Mouse (Mus musculus) G1E (cell line): ENCODE data around the gene Rdh16f1. TPM values are rescaled to one million over a fixed set of nuclear protein-coding genes. Genes with fewer than 3 reads are reported as not detected.
A peak's percentile ranks its signal among the peaks of the same experiment; 100 is the strongest.

Source experiments
- ATAC-seq: 2 replicates; pipeline ENCODE4 v1.8.0; 2016; ENCODE audit warnings: mild to moderate bottlenecking; ENCODE audit not compliant: insufficient number of reproducible peaks, poor library complexity, low FRiP score, severe bottlenecking; ENCODE audit errors: extremely low read depth
- DNase-seq: peaks from one replicate; pipeline ENCODE4 v3.0.0; 2012; ENCODE audit warnings: low spot score
- H3K27me3 ChIP-seq: 2 replicates; pipeline ENCODE4 v1.6.1; 2012; ENCODE audit warnings: mild to moderate bottlenecking, low read length, inconsistent platforms; ENCODE audit not compliant: insufficient read depth
- H3K36me3 ChIP-seq: replicated peaks from 2 replicates; pipeline ENCODE3; 2012; ENCODE audit warnings: mild to moderate bottlenecking, inconsistent platforms
- H3K4me1 ChIP-seq: 2 replicates; pipeline ENCODE4 v1.6.1; 2012; ENCODE audit warnings: low read depth, low read length, inconsistent platforms, mixed read lengths; ENCODE audit not compliant: insufficient read depth
- H3K4me3 ChIP-seq: 2 replicates; pipeline ENCODE4 v1.5.1; 2012; ENCODE audit warnings: low read depth, mild to moderate bottlenecking, inconsistent platforms, low read length, moderate library complexity, mixed read lengths
- H3K9me3 ChIP-seq: replicated peaks from 2 replicates; pipeline ENCODE4 v1.6.1; 2012; ENCODE audit warnings: inconsistent platforms
- CTCF ChIP-seq: IDR thresholded peaks from 2 replicates; pipeline ENCODE4 v1.5.1; 2012; ENCODE audit warnings: low read depth, low read length, inconsistent platforms, mixed read lengths
- GATA1 ChIP-seq: IDR thresholded peaks from 2 replicates; pipeline ENCODE4 v1.6.1; 2012; ENCODE audit warnings: borderline replicate concordance, low read length, inconsistent platforms, mixed read lengths
- GATA2 ChIP-seq: IDR thresholded peaks from 2 replicates; pipeline ENCODE4 v1.6.1; 2012; ENCODE audit warnings: low read depth, low read length, inconsistent platforms, borderline replicate concordance
- POLR2AphosphoS5 ChIP-seq: IDR thresholded peaks from 2 replicates; pipeline ENCODE4 v1.6.1; 2012; ENCODE audit warnings: low read depth, low read length, inconsistent platforms; ENCODE audit not compliant: insufficient replicate concordance
- TAL1 ChIP-seq: conservative IDR thresholded peaks from 2 replicates; pipeline ENCODE4 v1.6.1; 2012; ENCODE audit warnings: low read depth, low read length, inconsistent platforms, mixed read lengths
- polyA plus RNA-seq: library from polyadenylated mRNA; stranded (reverse); fragments of >175 nt; gene quantifications from 2 replicates; pipeline ENCODE4 v1.2.3, GENCODE M21; 2012
- total RNA-seq, 2 experiments: library from RNA; stranded (forward) in 1 of 2; stranded (reverse) in 1 of 2; fragments of 200-1000 nt in 1 of 2; fragments of >200 nt in 1 of 2; fragmentation: Nextera tagmentation in 1 of 2; gene quantifications; 2 replicates each; pipeline ENCODE4 v1.2.3; 2014 to 2017

Rdh16f1 gene
- total and polyA plus RNA-seq, 3 experiments = not detected

GRCm38 (mm10) chr10:127728437-127728836 is 31.1 kb upstream of the Rdh16f1 start:
- ATAC-seq = no peak
- H3K27me3 ChIP-seq = peaks cover 47% of the 10 kb centered on the region
- DNase-seq = no peak
- no peaks in the 10 kb centered on the region for H3K9me3 ChIP-seq
- TF ChIP-seq GATA1 = no peak
- no peak for TF ChIP-seq TAL1
- TF ChIP-seq GATA2 = no peak
- TF ChIP-seq CTCF = no peak
- TF ChIP-seq POLR2AphosphoS5 = no peak
- no peaks in the 10 kb centered on the region for H3K36me3 ChIP-seq
- H3K4me3 ChIP-seq = peak overlapping the region; percentile 31; the same call in 1 of the 2 replicates
- H3K4me1 ChIP-seq = peaks cover 68% of the 10 kb centered on the region

GRCm38 (mm10) chr10:127730285-127730932 is 29.2 kb upstream of the Rdh16f1 start:
- TF ChIP-seq TAL1 = peak; percentile 61
- no peak for TF ChIP-seq GATA1
- TF ChIP-seq CTCF = no peak
- TF ChIP-seq GATA2 = no peak
- TF ChIP-seq POLR2AphosphoS5 = no peak
- Histone ChIP-seq H3K4me1 (peaks cover 81% of the 10 kb centered on the region), H3K27me3 (peaks cover 31% of the 10 kb centered on the region), H3K36me3 (no peaks in the 10 kb centered on the region), H3K9me3 (peaks cover 5% of the 10 kb centered on the region), H3K4me3 (peak overlapping the region; percentile 44; the same call in 1 of the 2 replicates)
- DNase-seq (peak; percentile 53), ATAC-seq (peak; percentile 62)

GRCm38 (mm10) chr10:127730933-127731310 is 28.7 kb upstream of the Rdh16f1 start:
- DNase-seq (no peak), ATAC-seq (no peak)
- TF ChIP-seq GATA1 = no peak
- no peak for TF ChIP-seq TAL1
- TF ChIP-seq CTCF = no peak
- no peak for TF ChIP-seq GATA2
- TF ChIP-seq POLR2AphosphoS5 = no peak
- Histone ChIP-seq H3K9me3 (peaks cover 5% of the 10 kb centered on the region), H3K4me3 (peak overlapping the region; percentile 20; the same call in 1 of the 2 replicates), H3K4me1 (peaks cover 82% of the 10 kb centered on the region), H3K27me3 (peaks cover 26% of the 10 kb centered on the region), H3K36me3 (no peaks in the 10 kb centered on the region)

DNA sequence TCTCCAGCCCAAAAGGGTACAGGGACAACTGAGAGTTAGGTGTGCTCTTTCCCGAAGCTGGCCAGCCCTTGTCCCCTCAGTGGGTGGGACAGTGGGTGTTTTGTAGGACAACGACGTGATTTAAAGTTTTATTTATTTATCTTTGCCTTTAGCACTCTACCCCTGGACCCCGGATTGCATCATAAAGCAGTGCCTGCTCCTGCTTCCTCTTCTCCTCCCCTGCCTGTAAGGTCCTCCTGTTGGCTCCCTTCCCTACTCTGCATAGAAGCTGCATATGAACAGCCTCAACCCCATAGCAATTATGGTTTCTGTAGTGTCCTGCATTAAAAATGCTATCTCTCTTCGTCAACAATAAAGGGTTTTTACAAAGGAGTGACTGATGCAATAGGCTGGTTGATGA is 28.2 kb upstream of the Rdh16f1 start:
- peaks cover 23% of the 10 kb centered on the region for H3K27me3 ChIP-seq
- H3K4me1 ChIP-seq = peaks cover 87% of the 10 kb centered on the region

GRCm38 (mm10) chr10:127734434-127734833 is 25.2 kb upstream of the Rdh16f1 start:
- ATAC-seq (no peak), DNase-seq (no peak)
- Histone ChIP-seq H3K4me3 (no peak overlapping the region; the same call in 1 of the 2 replicates), H3K4me1 (peaks cover 88% of the 10 kb centered on the region), H3K36me3 (no peaks in the 10 kb centered on the region), H3K27me3 (no peaks in the 10 kb centered on the region), H3K9me3 (peaks cover 5% of the 10 kb centered on the region)
- TF ChIP-seq GATA2 (no peak), POLR2AphosphoS5 (no peak), TAL1 (no peak), GATA1 (no peak), CTCF (no peak)

More for the DNA sequence above, 28.2 kb upstream of the Rdh16f1 start:
- ATAC-seq = no peak
- no peak for TF ChIP-seq CTCF
- TF ChIP-seq GATA2 = no peak
- no peak for TF ChIP-seq GATA1
- no peak for TF ChIP-seq POLR2AphosphoS5
- no peak for TF ChIP-seq TAL1
- no peaks in the 10 kb centered on the region for H3K36me3 ChIP-seq
- H3K9me3 ChIP-seq = peaks cover 5% of the 10 kb centered on the region
- DNase-seq = no peak
- peak overlapping the region; percentile 20; the same call in 1 of the 2 replicates for H3K4me3 ChIP-seq

GRCm38 (mm10) chr10:127736266-127736665 is 23.3 kb upstream of the Rdh16f1 start:
- DNase-seq (no peak), ATAC-seq (no peak)
- Histone ChIP-seq H3K27me3 (no peaks in the 10 kb centered on the region), H3K36me3 (peaks cover 3% of the 10 kb centered on the region), H3K4me1 (peaks cover 83% of the 10 kb centered on the region), H3K9me3 (peaks cover 5% of the 10 kb centered on the region), H3K4me3 (no peak overlapping the region)
- TF ChIP-seq TAL1 = no peak
- TF ChIP-seq POLR2AphosphoS5 = no peak
- no peak for TF ChIP-seq GATA1
- TF ChIP-seq CTCF = no peak
- no peak for TF ChIP-seq GATA2
